Mouse (Mus musculus) mature B cell (primary cell): ENCODE results near the gene Aatf.
"Not testable (repeated sequence)": the region's sequence is repeated elsewhere in the genome, so short reads cannot be mapped to it uniquely, and the experiment has no call there.

Source experiments
- in situ Hi-C: fragments of 300-500 bp; cut with MboI; formaldehyde crosslinking; loops from 2 replicates; pipeline ENCODE4 v1.14.3; 2019

Gene Aatf

DNA sequence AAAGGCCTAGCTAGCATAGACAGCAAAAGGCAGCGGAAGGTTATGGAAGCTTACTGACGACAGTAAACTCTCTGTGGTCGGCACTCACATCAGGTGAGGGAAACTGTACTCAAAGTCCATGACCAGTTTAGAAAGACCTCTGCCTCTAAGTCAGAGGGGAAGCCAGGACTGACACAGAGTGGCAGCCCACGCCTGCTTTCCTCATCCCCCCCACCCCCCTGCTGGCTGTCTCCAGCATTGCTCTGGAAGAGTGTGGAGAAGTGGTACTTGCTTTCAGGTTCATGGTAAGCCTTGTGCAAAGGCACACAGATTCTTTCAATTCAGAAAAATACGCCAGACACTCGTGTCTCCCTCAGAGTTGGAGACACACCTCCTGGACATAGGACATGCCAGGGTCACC is 78.4 kb downstream of the Aatf start:
- in situ Hi-C loops, result no loop called here

DNA sequence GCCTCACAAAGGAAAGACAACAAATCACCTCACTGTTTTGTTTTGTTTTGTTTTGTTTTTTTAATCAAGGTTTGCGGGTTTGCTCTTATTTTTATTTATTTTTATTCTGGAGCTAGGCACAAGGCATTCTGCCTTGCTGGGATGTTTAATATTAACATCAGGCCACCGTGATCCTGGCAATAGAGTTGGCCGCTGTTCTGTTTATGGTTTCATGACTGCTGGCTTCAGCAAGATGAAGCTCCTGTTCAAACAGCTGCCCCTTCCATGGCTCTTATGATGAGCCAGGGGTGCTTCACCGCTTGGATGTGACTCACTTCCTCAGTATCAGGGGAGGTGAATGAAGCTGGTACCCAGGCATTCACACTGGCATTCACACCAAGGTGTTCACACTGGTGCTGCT is 83.0 kb downstream of the Aatf start:
- in situ Hi-C loops, result no loop called here

DNA sequence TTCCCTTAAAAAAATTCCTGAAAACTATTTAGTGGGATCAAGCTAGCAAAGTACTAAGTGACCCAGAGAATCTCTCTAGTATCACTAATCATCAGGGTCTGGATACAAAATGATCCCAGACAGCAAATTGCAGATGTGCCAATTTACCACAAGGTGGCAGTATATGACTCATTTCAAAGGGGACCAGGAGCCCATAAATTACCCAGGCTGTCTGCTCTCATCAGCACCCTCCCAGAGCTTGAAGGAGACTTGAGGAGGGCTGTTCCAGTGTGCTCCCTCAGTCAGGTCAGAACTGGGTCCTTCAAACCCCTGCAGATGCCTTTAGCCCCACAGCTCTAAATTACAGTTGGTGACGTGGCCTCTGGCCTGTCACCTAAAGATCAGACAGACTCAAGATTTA is 83.7 kb downstream of the Aatf start:
- in situ Hi-C loops, result loop anchor here (10.0 kb wide), 1 partner anchor 385 kb away; the partner anchor contains the start of gene Mrm1

GRCm38 (mm10) chr11:84426633-84426998 is 86.7 kb downstream of the Aatf start:
- in situ Hi-C loops, result loop anchor here (10.0 kb wide), 1 partner anchor 388 kb away; the partner anchor contains the start of gene Mrm1

DNA sequence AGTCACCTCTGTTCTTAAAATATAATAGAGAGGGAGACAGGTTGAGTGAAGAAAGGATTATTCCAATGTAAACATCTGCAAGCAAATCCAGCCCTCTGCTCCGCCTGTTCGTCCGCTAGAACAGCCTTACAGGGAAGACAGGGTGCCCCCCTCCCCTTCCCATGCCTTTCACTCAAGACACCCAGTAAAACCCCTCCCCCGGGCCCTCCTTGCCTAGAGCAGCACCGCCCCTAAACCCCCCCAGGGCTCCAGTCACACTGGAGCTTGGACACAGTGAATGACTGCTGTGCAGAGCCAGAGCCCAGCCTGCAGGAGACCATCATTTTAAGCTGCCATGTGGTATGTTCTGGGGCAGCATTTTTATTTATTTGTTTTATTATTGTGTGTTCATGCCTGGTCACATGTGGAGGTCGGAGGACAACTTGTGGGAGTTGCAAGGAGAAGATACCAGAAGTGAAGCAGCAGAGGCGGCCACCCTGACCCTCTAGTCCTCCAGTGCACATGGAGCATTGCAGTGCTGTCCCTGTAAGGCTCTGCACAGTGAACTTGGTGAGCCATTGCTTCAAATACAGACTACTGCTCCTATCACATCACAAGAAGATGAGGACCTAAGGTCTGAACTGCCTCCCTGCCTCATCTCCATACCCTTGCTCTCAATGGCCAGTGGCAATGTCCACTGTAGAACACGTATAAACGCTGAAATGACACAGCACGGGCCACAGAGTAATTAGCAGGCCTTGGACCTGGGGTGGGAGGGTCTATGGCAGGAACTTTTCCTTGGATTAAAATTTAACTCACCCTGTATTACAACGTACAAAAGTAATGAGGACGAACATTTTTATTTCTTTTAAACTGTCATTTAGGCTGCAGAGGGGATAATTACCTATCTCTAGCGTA is 87.3 kb downstream of the Aatf start:
- in situ Hi-C loops, result loop anchor here (10.0 kb wide), 1 partner anchor 389 kb away; the partner anchor contains the start of gene Mrm1

DNA sequence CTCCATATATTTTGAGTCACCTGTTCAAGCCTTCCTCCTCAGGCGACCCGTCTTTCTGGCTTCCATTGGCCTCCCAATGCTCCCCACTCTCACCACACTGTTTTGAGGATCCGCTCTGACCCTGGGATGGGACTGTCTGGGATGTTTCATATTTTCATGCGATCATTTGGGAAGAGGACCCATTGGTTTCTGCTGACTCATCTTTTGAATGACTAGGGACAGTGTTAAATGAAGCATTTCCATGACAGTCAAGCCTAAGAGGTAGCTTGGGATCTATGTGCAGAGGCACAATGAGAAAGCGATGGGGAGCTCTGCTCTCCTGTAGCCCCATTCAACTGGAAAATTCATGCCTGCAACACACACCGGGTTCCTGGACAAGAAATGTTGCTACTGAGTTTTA is 92.5 kb downstream of the Aatf start:
- in situ Hi-C loops, result loop anchor here (10.0 kb wide), 1 partner anchor 394 kb away; the partner anchor contains the start of gene Mrm1

GRCm38 (mm10) chr11:84413111-84413510 is 100.2 kb downstream of the Aatf start:
- in situ Hi-C loops, result no loop called here

GRCm38 (mm10) chr11:84412201-84412934 is 101.0 kb downstream of the Aatf start:
- in situ Hi-C loops, result no loop called here

- in situ Hi-C loops, result no loop called here
Observed at GRCm38 (mm10) chr11:84411642-84412018, 101.7 kb downstream of the Aatf start.

GRCm38 (mm10) chr11:84410879-84411641 is 102.3 kb downstream of the Aatf start:
- in situ Hi-C loops, result no loop called here

GRCm38 (mm10) chr11:84410383-84410782 is 102.9 kb downstream of the Aatf start:
- in situ Hi-C loops, result no loop called here

- in situ Hi-C loops, result no loop called here
Observed at GRCm38 (mm10) chr11:84406733-84407132, 106.6 kb downstream of the Aatf start.

- in situ Hi-C loops, result no loop called here
Observed at GRCm38 (mm10) chr11:84395010-84395409, 118.3 kb downstream of the Aatf start.

- in situ Hi-C loops, result no loop called here
Observed at GRCm38 (mm10) chr11:84393571-84393970, 119.8 kb downstream of the Aatf start.

GRCm38 (mm10) chr11:84392066-84392465 is 121.3 kb downstream of the Aatf start:
- in situ Hi-C loops, result not testable (repeated sequence)

GRCm38 (mm10) chr11:84391126-84391525 is 122.2 kb downstream of the Aatf start:
- in situ Hi-C loops, result no loop called here

GRCm38 (mm10) chr11:84389332-84389731 is 124.0 kb downstream of the Aatf start:
- in situ Hi-C loops, result no loop called here

- in situ Hi-C loops, result no loop called here
Observed at GRCm38 (mm10) chr11:84383891-84384290, 129.4 kb downstream of the Aatf start.

DNA sequence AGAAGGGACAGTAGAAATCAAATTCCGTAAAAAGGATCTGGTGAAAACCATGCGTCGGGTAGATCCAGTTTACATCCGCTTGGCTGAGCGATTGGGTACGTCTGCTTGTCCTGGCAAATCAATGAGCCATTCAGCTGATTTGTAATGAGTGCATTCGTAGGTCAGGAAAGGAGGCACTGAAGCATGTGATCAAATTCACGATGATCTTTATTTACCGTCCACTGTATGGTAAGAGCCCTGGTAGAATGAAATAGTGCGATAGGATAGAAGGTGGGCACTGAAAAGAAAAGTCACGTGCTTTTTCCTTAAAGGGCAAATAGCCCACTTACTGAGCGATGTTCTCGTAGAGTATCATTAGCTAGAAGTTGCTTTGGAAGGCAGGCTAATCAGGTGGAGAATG is 130.9 kb downstream of the Aatf start:
- in situ Hi-C loops, result no loop called here

- in situ Hi-C loops, result no loop called here
Observed at GRCm38 (mm10) chr11:84376510-84377365, 136.6 kb downstream of the Aatf start.

GRCm38 (mm10) chr11:84375951-84376496 is 137.3 kb downstream of the Aatf start:
- in situ Hi-C loops, result no loop called here
